Mouse (Mus musculus) testis, postnatal 14 days (tissue): ENCODE measurements around the gene Olfr1391.
"Not testable (repeated sequence)": the region's sequence is repeated elsewhere in the genome, so short reads cannot be mapped to it uniquely, and the experiment has no call there.

Source experiments
- DNase-seq: peaks from one replicate; pipeline ENCODE4 v3.0.0; 2021; ENCODE audit warnings: low spot score

Gene Olfr1391

GRCm38 (mm10) chr11:49322442-49322841 is at the start of gene Olfr1391:
Gene Olfr1391, plus strand, starts transcription at chr11:49322742.
- DNase-seq, result no peak

GRCm38 (mm10) chr11:49273834-49274519 is 48.6 kb upstream of the Olfr1391 start:
- DNase-seq, result no peak

DNA sequence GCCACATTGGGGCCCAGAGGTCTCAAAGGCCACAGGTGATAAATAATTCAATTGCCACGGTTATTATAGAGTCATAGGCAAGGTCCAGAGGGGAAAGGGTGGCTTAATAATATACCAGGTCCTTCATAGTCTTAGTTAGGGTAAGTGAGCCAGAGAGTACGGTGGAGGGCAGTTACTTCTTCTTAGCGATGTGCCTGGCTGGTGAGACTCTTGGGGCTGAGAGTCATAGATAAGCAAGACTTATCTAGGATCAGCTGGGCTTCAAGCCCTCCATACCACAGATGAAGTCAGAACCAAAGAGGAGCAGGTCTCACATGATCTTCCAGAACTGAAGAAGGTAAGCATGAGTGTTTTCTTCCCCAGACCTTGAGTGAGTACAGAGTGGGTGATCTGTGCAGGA is 44.3 kb upstream of the Olfr1391 start, which contains the start of gene Olfr1393:
Gene Olfr1393 (plus strand): TSS at position 83 of the 400 bp plus-strand sequence.
- DNase-seq, result no peak

DNA sequence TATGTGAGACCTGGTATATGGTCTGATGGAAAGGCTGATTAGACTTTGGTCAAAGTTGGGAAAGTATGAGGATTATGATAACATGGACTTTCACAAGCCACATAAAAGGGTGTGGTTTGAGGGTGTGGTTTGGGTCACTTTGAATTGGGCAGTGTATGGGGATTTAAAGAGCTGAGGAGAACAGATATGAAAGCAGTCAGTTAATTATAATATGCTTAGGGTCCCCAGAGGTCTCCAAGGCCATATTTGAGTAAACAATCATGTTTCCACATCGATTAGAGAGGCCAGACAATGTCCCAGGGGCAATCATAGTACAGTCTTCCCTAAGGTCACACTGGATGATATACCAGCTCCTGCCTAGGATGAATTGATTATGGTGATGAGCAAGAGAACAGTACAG is 37.6 kb upstream of the Olfr1391 start, which contains the start of gene Olfr1392:
Gene Olfr1392 (plus strand): TSS at position 301 of the 400 bp plus-strand sequence.
- DNase-seq, result not testable (repeated sequence)

DNA sequence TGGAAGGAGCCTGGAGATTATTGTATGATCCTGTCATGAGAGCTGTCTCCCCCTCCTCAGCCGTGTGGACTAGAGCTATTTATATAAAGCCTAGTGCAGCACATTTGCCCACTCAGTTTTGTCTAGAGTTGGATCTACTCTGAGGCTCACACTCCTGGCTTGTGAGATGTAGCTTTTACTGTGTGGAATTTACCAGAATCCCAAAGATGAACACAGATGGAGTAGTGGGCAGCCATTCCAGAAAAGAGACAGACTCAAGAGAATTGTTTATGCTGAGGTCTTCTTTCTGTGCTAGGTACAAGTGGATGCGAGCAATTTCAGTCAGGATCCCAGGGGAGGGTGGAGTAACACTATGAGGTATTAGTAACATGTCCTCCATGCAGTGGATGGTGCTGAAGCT is 35.3 kb upstream of the Olfr1391 start:
- DNase-seq, result no peak

DNA sequence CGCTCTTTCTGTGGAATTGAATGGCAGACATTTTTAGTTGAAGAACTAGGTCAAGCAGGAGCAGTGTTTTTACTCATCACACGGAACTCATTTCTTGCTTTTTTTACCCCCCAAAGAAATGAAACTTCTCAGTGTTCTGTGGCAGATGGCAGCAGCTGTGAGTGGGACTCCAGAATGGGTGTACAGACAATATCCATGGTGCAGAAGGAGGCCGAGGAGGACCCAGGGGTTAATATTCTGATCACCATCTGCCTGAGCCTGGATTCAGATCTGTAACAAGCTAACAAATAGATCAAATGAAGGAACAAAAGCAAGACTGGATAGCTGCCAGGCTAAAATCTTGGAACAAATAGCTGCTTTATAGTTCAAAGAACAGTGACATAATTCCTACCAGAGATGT is 29.8 kb upstream of the Olfr1391 start:
- no peak for DNase-seq

GRCm38 (mm10) chr11:49304441-49304840 is 18.1 kb upstream of the Olfr1391 start, which contains the start of gene Olfr10:
Gene Olfr10, plus strand, starts transcription at chr11:49304741.
- DNase-seq, result no peak

- DNase-seq, result not testable (repeated sequence)
Measured at GRCm38 (mm10) chr11:49308547-49308946, 14.0 kb upstream of the Olfr1391 start.

GRCm38 (mm10) chr11:49326726-49327125 is 4.2 kb downstream of the Olfr1391 start:
- no peak for DNase-seq

DNA sequence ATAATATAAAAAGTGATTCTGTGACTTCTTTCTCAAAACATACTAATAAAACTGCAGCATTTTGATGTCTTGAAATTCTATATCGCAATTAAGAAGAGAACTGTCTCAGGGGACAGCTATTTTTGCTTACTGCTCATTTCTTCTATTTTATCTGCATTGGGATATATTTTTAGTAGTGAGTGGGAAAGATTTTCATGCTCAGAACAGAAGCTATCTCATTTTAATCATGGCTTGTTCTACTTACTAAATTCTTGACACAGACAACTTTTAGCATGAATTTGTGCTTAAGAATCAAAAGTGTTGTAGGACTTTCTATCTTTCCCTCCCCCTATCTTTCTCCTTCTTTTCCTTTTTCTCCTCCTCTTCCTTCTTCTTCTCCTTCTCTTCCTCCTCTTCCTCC is 7.1 kb downstream of the Olfr1391 start:
- no peak for DNase-seq

DNA sequence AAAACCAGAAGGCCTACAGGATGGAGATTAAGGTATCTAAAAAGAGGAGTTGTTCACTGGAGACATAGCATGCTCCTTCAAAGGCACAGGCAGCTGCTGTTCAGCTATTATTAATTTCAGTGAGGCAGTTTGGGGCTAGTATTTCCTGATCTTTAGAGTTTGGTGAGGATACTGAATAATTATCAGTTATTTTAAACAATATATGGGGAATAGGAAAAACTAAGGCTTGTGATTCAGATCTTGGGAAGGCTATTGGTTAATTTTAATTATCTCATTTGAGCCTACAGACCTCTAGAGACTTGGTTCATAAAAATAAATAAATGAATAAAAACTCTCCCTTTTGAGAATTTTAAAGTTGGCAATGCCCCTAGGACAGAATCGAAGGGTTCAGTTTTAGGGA is 12.3 kb downstream of the Olfr1391 start, which contains the start of gene Olfr1390:
Gene Olfr1390 (plus strand): TSS at position 301 of the 400 bp plus-strand sequence.
- no peak for DNase-seq

DNA sequence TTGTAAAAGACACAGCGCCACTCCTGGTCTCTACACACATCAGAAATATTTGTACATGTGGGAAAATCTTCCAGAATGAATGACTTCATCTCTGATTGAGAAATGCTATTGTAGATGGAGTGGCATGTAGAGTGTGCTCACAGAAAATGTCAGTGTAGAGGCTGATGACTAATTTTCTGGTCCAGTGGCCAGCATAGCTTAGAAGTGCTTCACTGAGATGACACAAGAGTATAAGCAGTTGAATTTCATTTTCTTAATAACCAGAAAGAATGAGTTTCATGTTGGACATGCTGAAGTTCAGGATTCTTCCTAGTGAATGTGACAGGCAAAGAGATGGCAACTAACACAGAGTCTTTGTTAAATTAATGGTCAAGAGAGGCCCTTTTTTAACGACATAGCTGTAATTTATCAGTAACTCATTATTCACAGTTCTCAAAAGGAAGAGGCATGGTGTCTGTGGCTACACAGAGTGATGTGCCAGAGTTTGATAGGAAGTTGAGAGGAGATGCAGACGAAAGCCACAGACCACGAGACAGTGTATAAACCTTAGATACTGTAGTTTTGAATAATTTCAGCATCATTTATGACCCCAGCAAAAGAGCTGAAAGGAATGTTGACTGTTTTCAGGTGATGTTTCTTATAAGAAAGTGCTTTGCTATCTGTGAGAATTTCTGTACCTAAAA is 14.7 kb downstream of the Olfr1391 start:
- no peak for DNase-seq
